Mouse (Mus musculus): Measurements from ENCODE around the gene Nos1. TPM values are rescaled to one million over a fixed set of nuclear protein-coding genes. Genes with fewer than 3 reads are reported as not detected.
A peak's percentile ranks its signal among the peaks of the same experiment; 100 is the strongest.

Nos1 gene
- 0.17 and 0.25 TPM in 2 replicates for polyA plus RNA-seq (2012; rRNA removed)

- no peak for DNase-seq (ENCODE audit: low spot score)
Observed at GRCm38 (mm10) chr5:117780681-117781080, at the start of gene Nos1. Nos1 (plus strand) TSS chr5:117781032.

GRCm38 (mm10) chr5:117731311-117731710 lies 49.5 kb upstream of the Nos1 start:
- no peak for DNase-seq (ENCODE audit: low spot score)

- no peak for DNase-seq (ENCODE audit: low spot score)
Observed at GRCm38 (mm10) chr5:117744654-117745178, 36.1 kb upstream of the Nos1 start.

- DNase-seq (ENCODE audit: low spot score), result no peak
Observed at GRCm38 (mm10) chr5:117749353-117749752, 31.5 kb upstream of the Nos1 start.

GRCm38 (mm10) chr5:117757696-117758482 lies 22.9 kb upstream of the Nos1 start:
- DNase-seq (ENCODE audit: low spot score), result no peak

- DNase-seq (ENCODE audit: low spot score), result no peak
Observed at GRCm38 (mm10) chr5:117761181-117761832, 19.5 kb upstream of the Nos1 start.

- no peak for DNase-seq (ENCODE audit: low spot score)
Observed at GRCm38 (mm10) chr5:117764496-117764895, 16.3 kb upstream of the Nos1 start.

GRCm38 (mm10) chr5:117779175-117779574 lies 1.7 kb upstream of the Nos1 start:
- DNase-seq (ENCODE audit: low spot score), result no peak

- no peak for DNase-seq (ENCODE audit: low spot score)
Observed at GRCm38 (mm10) chr5:117781178-117781577, 346 bp downstream of the Nos1 start.

GRCm38 (mm10) chr5:117790071-117790470 lies 9.2 kb downstream of the Nos1 start:
- no peak for DNase-seq (ENCODE audit: low spot score)

- DNase-seq (ENCODE audit: low spot score), result no peak
Observed at GRCm38 (mm10) chr5:117791875-117792274, 11.0 kb downstream of the Nos1 start.

- DNase-seq (ENCODE audit: low spot score), result no peak
Observed at GRCm38 (mm10) chr5:117800849-117801248, 20.0 kb downstream of the Nos1 start.

- DNase-seq (ENCODE audit: low spot score), result no peak
Observed at GRCm38 (mm10) chr5:117802071-117802521, 21.3 kb downstream of the Nos1 start.

GRCm38 (mm10) chr5:117803551-117803950 lies 22.7 kb downstream of the Nos1 start:
- no peak for DNase-seq (ENCODE audit: low spot score)

GRCm38 (mm10) chr5:117810930-117811329 lies 30.1 kb downstream of the Nos1 start:
- DNase-seq (ENCODE audit: low spot score), result no peak

- DNase-seq (ENCODE audit: low spot score), result no peak
Observed at GRCm38 (mm10) chr5:117818800-117819199, 38.0 kb downstream of the Nos1 start.

- DNase-seq (ENCODE audit: low spot score), result no peak
Observed at GRCm38 (mm10) chr5:117820445-117820844, 39.6 kb downstream of the Nos1 start.

GRCm38 (mm10) chr5:117823811-117824210 lies 43.0 kb downstream of the Nos1 start:
- DNase-seq (ENCODE audit: low spot score), result no peak

- DNase-seq (ENCODE audit: low spot score), result no peak
Observed at GRCm38 (mm10) chr5:117824486-117824885, 43.7 kb downstream of the Nos1 start.

GRCm38 (mm10) chr5:117825336-117825735 lies 44.5 kb downstream of the Nos1 start:
- DNase-seq (ENCODE audit: low spot score), result no peak

- no peak for DNase-seq (ENCODE audit: low spot score)
Observed at GRCm38 (mm10) chr5:117827366-117827765, 46.5 kb downstream of the Nos1 start.

GRCm38 (mm10) chr5:117836930-117837329 lies 56.1 kb downstream of the Nos1 start:
- peak; percentile 42 for DNase-seq (ENCODE audit: low spot score)

GRCm38 (mm10) chr5:117837731-117838130 lies 56.9 kb downstream of the Nos1 start:
- no peak for DNase-seq (ENCODE audit: low spot score)

Data from urinary bladder, adult 2 months (tissue).